13 mouse cellular contexts compared by ENCODE assay signal in the genomic region with DNA sequence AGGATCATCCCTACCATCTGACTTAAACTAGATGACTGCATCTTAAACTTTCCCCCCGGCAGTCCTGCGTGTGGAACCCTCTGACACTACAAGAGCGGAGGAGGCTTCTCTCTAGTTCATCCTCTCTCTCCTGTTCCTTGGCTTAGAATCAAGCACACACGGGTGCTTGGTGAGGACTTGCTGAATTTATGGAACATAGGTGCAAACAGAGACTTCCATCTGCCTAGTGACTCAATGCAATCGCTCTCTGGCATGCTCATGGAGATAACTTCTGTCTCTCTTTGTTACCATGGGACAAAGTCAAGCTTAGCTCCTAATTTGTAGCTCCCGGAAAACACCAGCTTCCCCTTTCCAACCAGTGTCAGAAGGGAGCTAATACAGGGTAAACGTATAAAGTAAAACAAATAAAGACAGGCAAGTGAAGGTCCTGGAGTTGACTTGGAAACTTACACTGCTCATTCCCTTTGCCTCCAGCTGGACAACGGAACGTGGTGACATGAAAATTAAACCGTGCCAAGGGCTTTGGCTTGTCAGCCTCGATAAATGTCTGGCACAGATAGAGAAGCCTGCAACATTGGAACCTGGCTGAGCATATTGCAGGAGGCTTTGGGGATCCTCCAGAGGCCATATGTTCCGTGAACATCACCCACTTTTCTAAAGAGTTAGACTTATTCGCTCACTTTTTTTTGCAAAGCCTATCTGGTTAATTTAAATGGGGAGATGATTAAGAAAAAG.
DNase-seq lines count a peak whose midpoint lies in the region; ATAC-seq and TF ChIP-seq lines count a peak whose summit lies in the region.
"Had no signal": no experiment of that assay in that cellular context is flagged by ENCODE, and none has a peak within 500 bp of the region (broad histone marks: within the 10 kb centered on the region; RNA-seq: fewer than 3 reads in every experiment).

No protein-coding gene starts in this region.

- H3K9ac ChIP-seq in forebrain, embryonic 14.5 days (ENCODE audit: low read length) = no peak overlapping the region
- no peak overlapping the region for H3K9ac ChIP-seq in forebrain, embryonic 12.5 days
- H3K9ac ChIP-seq in midbrain, postnatal 0 days (replicated peaks; ENCODE audit: low read length, poor library complexity, severe bottlenecking) = no peak overlapping the region
- H3K9ac ChIP-seq in intestine, postnatal 0 days (ENCODE audit: low read depth, low read length) = no peak overlapping the region
- H3K9ac ChIP-seq in midbrain, embryonic 14.5 days (replicated peaks; ENCODE audit: low read length) = no peak overlapping the region
- H3K9ac ChIP-seq: heart, embryonic 13.5 days; limb, embryonic 15.5 days had no signal

- H3K36me3 ChIP-seq in forebrain, embryonic 14.5 days (ENCODE audit: control insufficient read depth, insufficient read depth, low read length) = no peaks in the 10 kb centered on the region
- H3K36me3 ChIP-seq in forebrain, embryonic 12.5 days (replicated peaks) = no peaks in the 10 kb centered on the region
- no peaks in the 10 kb centered on the region for H3K36me3 ChIP-seq in midbrain, postnatal 0 days (ENCODE audit: insufficient read depth, low read length)
- H3K36me3 ChIP-seq in midbrain, embryonic 10.5 days = no peaks in the 10 kb centered on the region
- no peaks in the 10 kb centered on the region for H3K36me3 ChIP-seq in intestine, postnatal 0 days (ENCODE audit: control insufficient read depth, insufficient read depth)
- no peaks in the 10 kb centered on the region for H3K36me3 ChIP-seq in midbrain, embryonic 14.5 days (ENCODE audit: control insufficient read depth, insufficient read depth, low read length)
- H3K36me3 ChIP-seq: heart, embryonic 13.5 days; limb, embryonic 15.5 days had no signal

- H3K4me3 ChIP-seq in forebrain, embryonic 14.5 days (ENCODE audit: low read depth, low read length) = no peak overlapping the region
- no peak overlapping the region for H3K4me3 ChIP-seq in forebrain, embryonic 12.5 days (replicated peaks)
- H3K4me3 ChIP-seq in midbrain, postnatal 0 days (ENCODE audit: low read depth, low read length) = no peak overlapping the region
- H3K4me3 ChIP-seq in midbrain, embryonic 10.5 days = no peak overlapping the region
- no peak overlapping the region for H3K4me3 ChIP-seq in intestine, postnatal 0 days (ENCODE audit: low read depth, low read length)
- no peak overlapping the region for H3K4me3 ChIP-seq in midbrain, embryonic 14.5 days (replicated peaks; ENCODE audit: low read depth, low read length)
- H3K4me3 ChIP-seq: heart, embryonic 13.5 days; limb, embryonic 15.5 days had no signal

- peak; percentile 61 for DNase-seq in forebrain, embryonic 14.5 days (ENCODE audit: low spot score)
- peak; percentile 72 for DNase-seq in midbrain, postnatal 0 days (ENCODE audit: low spot score)
- DNase-seq in midbrain, embryonic 10.5 days (ENCODE audit: low spot score) = no peak
- peak; percentile 57 to 86 for DNase-seq in layer of hippocampus, adult 18-20 months (ENCODE audit: low spot score in 2 of 2)
- DNase-seq in midbrain, embryonic 14.5 days = no peak
- no peak for DNase-seq in spleen, postnatal 14 days (ENCODE audit: low spot score in 2 of 2)
- DNase-seq: spleen, adult 18-20 months had no signal

- no peak overlapping the region for H3K4me2 ChIP-seq in forebrain, embryonic 14.5 days (ENCODE audit: low read length)
- H3K4me2 ChIP-seq in forebrain, embryonic 12.5 days = no peak overlapping the region
- H3K4me2 ChIP-seq in midbrain, postnatal 0 days (ENCODE audit: low read depth, low read length, poor library complexity, severe bottlenecking) = no peak overlapping the region
- H3K4me2 ChIP-seq in intestine, postnatal 0 days (replicated peaks; ENCODE audit: low read depth) = no peak overlapping the region
- H3K4me2 ChIP-seq in midbrain, embryonic 14.5 days (ENCODE audit: low read length) = no peak overlapping the region
- H3K4me2 ChIP-seq: heart, embryonic 13.5 days; limb, embryonic 15.5 days had no signal

- no peaks in the 10 kb centered on the region for H3K9me3 ChIP-seq in forebrain, embryonic 14.5 days (replicated peaks; ENCODE audit: control insufficient read depth, low read length)
- no peaks in the 10 kb centered on the region for H3K9me3 ChIP-seq in forebrain, embryonic 12.5 days
- H3K9me3 ChIP-seq in midbrain, postnatal 0 days (ENCODE audit: low read length) = no peaks in the 10 kb centered on the region
- H3K9me3 ChIP-seq in midbrain, embryonic 10.5 days (replicated peaks) = no peaks in the 10 kb centered on the region
- no peaks in the 10 kb centered on the region for H3K9me3 ChIP-seq in intestine, postnatal 0 days (ENCODE audit: control insufficient read depth)
- H3K9me3 ChIP-seq in midbrain, embryonic 14.5 days (ENCODE audit: control insufficient read depth, low read length) = no peaks in the 10 kb centered on the region
- H3K9me3 ChIP-seq: heart, embryonic 13.5 days; limb, embryonic 15.5 days had no signal

- H3K27me3 ChIP-seq in forebrain, embryonic 14.5 days (replicated peaks; ENCODE audit: control insufficient read depth, insufficient read depth, low read length) = no peaks in the 10 kb centered on the region
- H3K27me3 ChIP-seq in forebrain, embryonic 12.5 days = no peaks in the 10 kb centered on the region
- H3K27me3 ChIP-seq in midbrain, postnatal 0 days (ENCODE audit: insufficient read depth, low read length) = no peaks in the 10 kb centered on the region
- H3K27me3 ChIP-seq in midbrain, embryonic 10.5 days (ENCODE audit: low read depth, poor library complexity, severe bottlenecking) = no peaks in the 10 kb centered on the region
- H3K27me3 ChIP-seq in intestine, postnatal 0 days (replicated peaks; ENCODE audit: control insufficient read depth, insufficient read depth, low read length) = no peaks in the 10 kb centered on the region
- H3K27me3 ChIP-seq in midbrain, embryonic 14.5 days (ENCODE audit: control insufficient read depth, insufficient read depth, low read length) = no peaks in the 10 kb centered on the region
- H3K27me3 ChIP-seq: limb, embryonic 15.5 days had no signal

- WGBS in forebrain, embryonic 14.5 days = 75% methylated on average over 13 of the region's 13 CpGs
- 90% methylated on average over 13 of the region's 13 CpGs for whole genome bisulfite sequencing in forebrain, embryonic 12.5 days
- WGBS in midbrain, postnatal 0 days = 86% methylated on average over 13 of the region's 13 CpGs
- WGBS in midbrain, embryonic 10.5 days = 88% methylated on average over 13 of the region's 13 CpGs
- WGBS in intestine, postnatal 0 days = 69% methylated on average over 13 of the region's 13 CpGs
- WGBS in midbrain, embryonic 14.5 days = 89% methylated on average over 13 of the region's 13 CpGs

- 0 out of 2 replicates have a peak overlapping the region, but pooled peaks have one; percentile 30 for H3K27ac ChIP-seq in forebrain, embryonic 14.5 days (ENCODE audit: low read depth, low read length)
- H3K27ac ChIP-seq in forebrain, embryonic 12.5 days = no peak overlapping the region
- no peak overlapping the region for H3K27ac ChIP-seq in midbrain, postnatal 0 days (ENCODE audit: low read depth, low read length)
- no peak overlapping the region for H3K27ac ChIP-seq in midbrain, embryonic 10.5 days (replicated peaks)
- H3K27ac ChIP-seq in intestine, postnatal 0 days (ENCODE audit: low read depth, low read length) = no peak overlapping the region
- H3K27ac ChIP-seq in midbrain, embryonic 14.5 days (replicated peaks; ENCODE audit: low read depth, low read length) = no peak overlapping the region
- H3K27ac ChIP-seq: heart, embryonic 13.5 days; kidney, postnatal 0 days; limb, embryonic 15.5 days had no signal

- TF ChIP-seq CTCF in midbrain, postnatal 0 days (IDR thresholded peaks at IDR 0.05) = no peak
- no peak for TF ChIP-seq CTCF in intestine, postnatal 0 days (IDR thresholded peaks at IDR 0.05; ENCODE audit: low read depth)

- H3K4me1 ChIP-seq in forebrain, embryonic 14.5 days (ENCODE audit: control insufficient read depth, insufficient read depth, low read length) = no peaks in the 10 kb centered on the region
- H3K4me1 ChIP-seq in forebrain, embryonic 12.5 days = no peaks in the 10 kb centered on the region
- no peaks in the 10 kb centered on the region for H3K4me1 ChIP-seq in midbrain, postnatal 0 days (ENCODE audit: insufficient read depth, low read length)
- H3K4me1 ChIP-seq in midbrain, embryonic 10.5 days = peaks cover 9% of the 10 kb centered on the region; the same call in 1 of the 2 replicates
- H3K4me1 ChIP-seq in intestine, postnatal 0 days (replicated peaks; ENCODE audit: control insufficient read depth, insufficient read depth, low read length) = no peaks in the 10 kb centered on the region
- no peaks in the 10 kb centered on the region for H3K4me1 ChIP-seq in midbrain, embryonic 14.5 days (ENCODE audit: control insufficient read depth, insufficient read depth, low read length)
- H3K4me1 ChIP-seq: heart, embryonic 13.5 days; limb, embryonic 15.5 days had no signal

- peak; percentile 52; the same call in 1 of the 2 replicates for ATAC-seq in forebrain, embryonic 14.5 days
- ATAC-seq in forebrain, embryonic 12.5 days (ENCODE audit: low FRiP score) = no peak
- no peak for ATAC-seq in midbrain, postnatal 0 days (ENCODE audit: low FRiP score)
- ATAC-seq in intestine, postnatal 0 days = no peak
- no peak for ATAC-seq in midbrain, embryonic 14.5 days (ENCODE audit: low FRiP score, low TSS enrichment)
- ATAC-seq: midbrain, embryonic 16.5 days had no signal

Comparison
In these comparisons a context has a peak if more than half of its experiments do, and no peak if none do; other contexts are left out.
1. DNase-seq: peak in forebrain, embryonic 14.5 days (single experiment), midbrain, postnatal 0 days (single experiment) and layer of hippocampus, adult 18-20 months (2 of 2); none in midbrain, embryonic 10.5 days (single experiment), midbrain, embryonic 14.5 days (single experiment) and spleen, postnatal 14 days (0 of 2).